Mouse (Mus musculus) granulocyte monocyte progenitor cell, adult 5-6 weeks (primary cell): ENCODE measurements around the gene Cdc14a. TPM values are rescaled to one million over a fixed set of nuclear protein-coding genes. Genes with fewer than 3 reads are reported as not detected.

ENCODE experiments used
- ATAC-seq: replicated peaks from 2 replicates; pipeline ENCODE4 v1.8.0; 2016; ENCODE audit warnings: mild to moderate bottlenecking, moderate TSS enrichment, inconsistent platforms; ENCODE audit not compliant: poor library complexity, severe bottlenecking
- total RNA-seq, 2 experiments: library from RNA; stranded (forward) in 1 of 2; stranded (reverse) in 1 of 2; fragments of 200-712, 200-1000 nt in 1 of 2; fragments of >200 nt in 1 of 2; fragmentation: Nextera tagmentation in 1 of 2; gene quantifications; 2 replicates each; pipeline ENCODE4 v1.2.3; 2014 to 2017

Gene Cdc14a
- total RNA-seq, 2 experiments from 2014 or later: 22.3 to 58.3 TPM

GRCm38 (mm10) chr3:116288833-116289232 lies 135.0 kb downstream of the Cdc14a start:
- ATAC-seq: no peak

- no peak for ATAC-seq
Measured at GRCm38 (mm10) chr3:116284735-116285134, 139.1 kb downstream of the Cdc14a start.

GRCm38 (mm10) chr3:116283996-116284395 lies 139.8 kb downstream of the Cdc14a start:
- no peak for ATAC-seq

- ATAC-seq: no peak
Measured at GRCm38 (mm10) chr3:116281663-116282062, 142.2 kb downstream of the Cdc14a start.

- no peak for ATAC-seq
Measured at GRCm38 (mm10) chr3:116277146-116277545, 146.7 kb downstream of the Cdc14a start.

GRCm38 (mm10) chr3:116271679-116272078 lies 152.2 kb downstream of the Cdc14a start:
- no peak for ATAC-seq

- no peak for ATAC-seq
Measured at GRCm38 (mm10) chr3:116267036-116267654, 156.7 kb downstream of the Cdc14a start.

GRCm38 (mm10) chr3:116266360-116266759 lies 157.5 kb downstream of the Cdc14a start:
- no peak for ATAC-seq

GRCm38 (mm10) chr3:116263977-116264376 lies 159.9 kb downstream of the Cdc14a start:
- no peak for ATAC-seq

- ATAC-seq: no peak
Measured at GRCm38 (mm10) chr3:116263061-116263460, 160.8 kb downstream of the Cdc14a start.

GRCm38 (mm10) chr3:116256104-116256503 lies 167.7 kb downstream of the Cdc14a start:
- ATAC-seq: peak; percentile 63

- no peak for ATAC-seq
Measured at GRCm38 (mm10) chr3:116253077-116253531, 170.7 kb downstream of the Cdc14a start, which contains the start of gene Gpr88. Gene Gpr88 (minus strand): TSS chr3:116253503.

- peak; percentile 29 for ATAC-seq
Measured at GRCm38 (mm10) chr3:116252255-116253040, 171.4 kb downstream of the Cdc14a start.

- ATAC-seq: peak; percentile 43
Measured at GRCm38 (mm10) chr3:116251481-116252254, 172.2 kb downstream of the Cdc14a start.

- no peak for ATAC-seq
Measured at GRCm38 (mm10) chr3:116249026-116249425, 174.8 kb downstream of the Cdc14a start.

- ATAC-seq: no peak
Measured at GRCm38 (mm10) chr3:116244476-116244875, 179.4 kb downstream of the Cdc14a start.

GRCm38 (mm10) chr3:116242685-116243084 lies 181.1 kb downstream of the Cdc14a start:
- no peak for ATAC-seq

- ATAC-seq: peak; percentile 37
Measured at GRCm38 (mm10) chr3:116237527-116237926, 186.3 kb downstream of the Cdc14a start.

- no peak for ATAC-seq
Measured at GRCm38 (mm10) chr3:116236856-116237255, 187.0 kb downstream of the Cdc14a start.

- no peak for ATAC-seq
Measured at GRCm38 (mm10) chr3:116233515-116233914, 190.3 kb downstream of the Cdc14a start.

GRCm38 (mm10) chr3:116232763-116233162 lies 191.1 kb downstream of the Cdc14a start:
- no peak for ATAC-seq
